Mouse (Mus musculus) ES-Bruce4 (cell line): ENCODE measurements at regions not wholly inside any gene's neighbourhood (a gene's known extent, or its start where the extent isn't known, plus 50 kb on each side); places are given as distances from the start of the nearest gene placed in this dataset.
A peak's percentile ranks its signal among the peaks of the same experiment; 100 is the strongest.

ENCODE experiments used
- H3K27ac ChIP-seq: 2 replicates; pipeline ENCODE4 v1.5.1; 2012; ENCODE audit warnings: low read length, inconsistent platforms; ENCODE audit not compliant: insufficient read depth
- H3K27me3 ChIP-seq: 2 replicates; pipeline ENCODE4 v1.6.1; 2012; ENCODE audit warnings: mild to moderate bottlenecking, low read length, inconsistent platforms; ENCODE audit not compliant: control insufficient read depth, poor library complexity, insufficient read depth, severe bottlenecking
- H3K36me3 ChIP-seq: 2 replicates; pipeline ENCODE4 v1.6.1; 2012; ENCODE audit warnings: inconsistent platforms, mild to moderate bottlenecking, low read length, moderate library complexity; ENCODE audit not compliant: control insufficient read depth, poor library complexity, insufficient read depth, severe bottlenecking
- H3K4me1 ChIP-seq: one replicate; pipeline ENCODE4 v1.8.1; 2011; ENCODE audit warnings: low read length; ENCODE audit not compliant: control insufficient read depth, insufficient read depth
- H3K4me3 ChIP-seq: 2 replicates; pipeline ENCODE4 v1.5.1; 2011; ENCODE audit warnings: low read depth, mild to moderate bottlenecking, low read length
- H3K9ac ChIP-seq: 2 replicates; pipeline ENCODE4 v1.6.1; 2012; ENCODE audit warnings: low read depth, mild to moderate bottlenecking, inconsistent platforms; ENCODE audit not compliant: poor library complexity, severe bottlenecking
- H3K9me3 ChIP-seq: replicated peaks from 2 replicates; pipeline ENCODE4 v1.6.1; 2012; ENCODE audit warnings: mild to moderate bottlenecking, low read length, inconsistent platforms; ENCODE audit not compliant: control insufficient read depth, poor library complexity, insufficient read depth, severe bottlenecking
- CTCF ChIP-seq: IDR thresholded peaks from one replicate; pipeline ENCODE4 v1.8.1; 2011; ENCODE audit warnings: low read depth, low read length
- EP300 ChIP-seq: IDR thresholded peaks from 2 replicates; pipeline ENCODE4 v1.6.1; 2011; ENCODE audit warnings: low read depth, low read length; ENCODE audit not compliant: insufficient read depth
- POLR2A ChIP-seq: IDR thresholded peaks from one replicate; pipeline ENCODE4 v1.8.1; 2011; ENCODE audit warnings: low read length; ENCODE audit not compliant: insufficient read depth

DNA sequence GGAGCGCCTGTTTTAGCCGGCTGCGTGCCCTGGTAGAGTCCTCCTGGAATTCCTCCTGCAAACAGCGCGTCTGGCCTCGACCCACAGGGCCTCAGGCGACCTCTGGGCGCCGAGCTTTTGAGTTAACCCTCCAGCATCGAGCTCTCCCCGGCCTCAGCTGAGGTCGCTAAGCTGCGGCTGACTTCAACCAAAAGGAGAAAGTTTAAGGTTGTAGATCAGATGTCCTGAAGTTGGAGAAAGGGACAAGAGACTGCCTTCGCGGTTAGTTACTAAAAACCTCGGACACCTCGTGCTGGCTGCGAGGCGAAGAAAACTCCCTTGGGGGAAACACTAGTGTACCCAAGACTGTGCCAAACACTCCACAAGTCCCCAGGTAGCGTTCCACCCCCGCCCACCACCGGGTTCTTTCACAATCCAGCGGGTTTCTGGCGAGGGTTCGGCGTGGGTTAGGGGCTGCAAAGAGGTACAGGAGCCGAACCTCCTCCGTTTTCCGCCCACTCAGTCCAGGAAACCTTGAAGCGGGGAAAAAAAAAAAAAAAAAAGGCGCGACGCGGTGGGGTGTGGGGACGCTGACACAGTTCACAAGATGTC is 78.9 kb downstream of the Kcnrg start:
- Histone ChIP-seq H3K9ac (peak overlapping the region; percentile 42; the same call in 1 of the 2 replicates), H3K4me1 (no peaks in the 10 kb centered on the region), H3K27me3 (peaks cover 33% of the 10 kb centered on the region), H3K36me3 (no peaks in the 10 kb centered on the region), H3K27ac (no peak overlapping the region), H3K4me3 (no peak overlapping the region), H3K9me3 (no peaks in the 10 kb centered on the region)
- TF ChIP-seq EP300, result no peak
- no peak for TF ChIP-seq CTCF
- no peak for TF ChIP-seq POLR2A

DNA sequence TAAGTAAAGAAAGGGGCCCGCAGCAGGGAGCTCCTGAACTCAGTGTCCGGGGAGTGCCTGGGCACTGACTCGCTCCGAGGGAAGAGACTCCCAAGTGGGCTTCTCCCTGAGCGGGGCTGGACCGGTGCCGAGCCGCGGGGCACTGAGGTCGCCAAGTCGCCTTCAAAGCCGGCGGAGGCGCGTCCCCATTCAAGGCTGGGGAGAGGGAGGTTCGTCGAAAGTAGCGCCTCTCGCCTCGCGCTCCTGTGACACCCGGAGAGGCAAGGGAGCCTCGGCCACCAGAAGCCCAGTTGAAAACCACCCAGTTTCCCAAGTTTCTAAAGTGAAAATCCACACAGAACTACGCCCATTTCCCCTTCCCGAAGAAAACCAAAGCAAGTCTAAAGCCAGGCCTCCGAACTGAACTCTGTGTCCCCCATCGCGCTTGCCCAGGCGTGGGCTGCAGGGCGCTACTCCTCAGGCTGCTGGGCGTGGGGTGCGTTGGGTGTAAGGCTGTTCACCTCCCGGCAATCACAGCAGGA is 79.6 kb downstream of the Kcnrg start:
- H3K4me1 ChIP-seq, result no peaks in the 10 kb centered on the region
- no peak overlapping the region for H3K27ac ChIP-seq
- H3K27me3 ChIP-seq, result peaks cover 35% of the 10 kb centered on the region

DNA sequence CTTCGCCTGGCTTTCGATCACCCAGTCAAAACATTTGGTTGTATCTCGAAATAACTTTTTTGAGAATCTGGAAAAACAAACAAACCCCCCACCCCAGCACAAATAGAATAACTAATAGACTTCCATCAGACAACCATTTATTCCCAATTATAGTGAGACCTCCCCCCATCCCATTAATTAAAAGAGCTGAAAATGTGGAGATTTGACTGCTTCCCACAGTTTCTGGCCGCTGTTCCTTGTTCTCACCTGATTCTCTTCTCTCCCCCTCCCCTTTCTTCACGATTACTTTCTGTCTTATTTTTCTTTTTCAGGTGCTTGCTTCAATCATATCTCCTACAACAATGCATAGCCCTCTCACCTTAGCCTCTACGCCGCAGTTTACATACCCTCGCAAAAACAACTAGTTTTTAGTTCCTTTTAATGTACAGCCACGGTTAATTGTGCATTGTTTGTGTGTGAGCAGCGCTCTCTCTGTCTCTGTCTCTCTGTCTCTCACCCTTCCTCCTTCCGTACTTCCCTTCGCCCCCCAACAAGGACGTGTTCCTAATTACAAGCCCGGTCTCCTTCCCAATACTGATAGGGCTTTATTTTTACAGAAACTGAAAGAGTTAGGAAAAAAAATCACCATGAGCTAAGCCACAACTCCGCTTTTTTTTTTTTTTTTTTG is 80.2 kb downstream of the Kcnrg start:
- Histone ChIP-seq H3K4me1 (no peaks in the 10 kb centered on the region), H3K36me3 (no peaks in the 10 kb centered on the region), H3K4me3 (peak overlapping the region; percentile 38), H3K9ac (peak overlapping the region; percentile 42; the same call in 1 of the 2 replicates), H3K27me3 (peaks cover 35% of the 10 kb centered on the region), H3K27ac (no peak overlapping the region), H3K9me3 (no peaks in the 10 kb centered on the region)
- TF ChIP-seq CTCF (no peak), POLR2A (no peak), EP300 (no peak)

More for the DNA sequence above, 79.6 kb downstream of the Kcnrg start:
- Histone ChIP-seq H3K9me3 (no peaks in the 10 kb centered on the region), H3K4me3 (peak overlapping the region; percentile 38), H3K36me3 (no peaks in the 10 kb centered on the region), H3K9ac (peak overlapping the region; percentile 42; the same call in 1 of the 2 replicates)
- TF ChIP-seq EP300 (no peak), CTCF (no peak), POLR2A (no peak)

DNA sequence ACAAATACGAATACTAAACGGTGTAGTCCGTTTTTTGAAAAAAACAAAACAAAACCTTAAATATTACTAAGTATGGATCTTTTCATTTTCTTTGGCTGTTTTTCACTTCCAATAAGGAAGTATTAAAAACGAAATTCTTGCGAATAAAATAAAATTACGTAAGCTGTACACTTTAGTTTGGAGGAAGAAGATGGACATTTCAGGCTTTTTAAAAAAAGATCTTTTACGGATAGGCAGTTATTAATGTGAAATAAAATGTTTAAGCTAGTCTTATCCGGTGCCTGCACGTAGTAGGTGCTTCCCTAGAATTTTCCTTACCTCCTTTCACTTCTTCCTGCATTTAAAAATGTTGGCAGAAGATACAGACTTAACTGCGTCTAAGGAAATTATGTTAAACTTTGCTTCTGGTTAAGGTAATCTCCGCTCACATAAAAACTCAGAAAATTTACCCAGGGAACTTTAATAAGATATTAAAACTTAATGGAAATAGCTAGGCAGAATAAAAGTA is 80.8 kb downstream of the Kcnrg start:
- Histone ChIP-seq H3K4me1 (no peaks in the 10 kb centered on the region), H3K9me3 (no peaks in the 10 kb centered on the region), H3K27me3 (peaks cover 35% of the 10 kb centered on the region), H3K27ac (no peak overlapping the region), H3K9ac (no peak overlapping the region), H3K36me3 (no peaks in the 10 kb centered on the region), H3K4me3 (no peak overlapping the region)
- TF ChIP-seq POLR2A (no peak), CTCF (no peak), EP300 (no peak)

GRCm38 (mm10) chr14:61688666-61689065 is 81.4 kb downstream of the Kcnrg start:
- Histone ChIP-seq H3K4me3 (no peak overlapping the region), H3K9ac (no peak overlapping the region), H3K9me3 (no peaks in the 10 kb centered on the region), H3K36me3 (no peaks in the 10 kb centered on the region), H3K27ac (no peak overlapping the region), H3K27me3 (peaks cover 32% of the 10 kb centered on the region), H3K4me1 (no peaks in the 10 kb centered on the region)
- TF ChIP-seq CTCF (no peak), POLR2A (no peak), EP300 (no peak)

GRCm38 (mm10) chr14:61689281-61689680 is 82.0 kb downstream of the Kcnrg start:
- Histone ChIP-seq H3K4me3 (peak overlapping the region; percentile 19), H3K4me1 (no peaks in the 10 kb centered on the region), H3K27ac (no peak overlapping the region), H3K36me3 (no peaks in the 10 kb centered on the region), H3K27me3 (peaks cover 32% of the 10 kb centered on the region), H3K9ac (peak overlapping the region; percentile 46; the same call in 1 of the 2 replicates), H3K9me3 (no peaks in the 10 kb centered on the region)
- TF ChIP-seq POLR2A, result no peak
- no peak for TF ChIP-seq EP300
- TF ChIP-seq CTCF, result no peak
